Mouse (Mus musculus): ENCODE results near the gene Use1.
"Not testable (repeated sequence)": the region's sequence is repeated elsewhere in the genome, so short reads cannot be mapped to it uniquely, and the experiment has no call there.

Gene Use1

DNA sequence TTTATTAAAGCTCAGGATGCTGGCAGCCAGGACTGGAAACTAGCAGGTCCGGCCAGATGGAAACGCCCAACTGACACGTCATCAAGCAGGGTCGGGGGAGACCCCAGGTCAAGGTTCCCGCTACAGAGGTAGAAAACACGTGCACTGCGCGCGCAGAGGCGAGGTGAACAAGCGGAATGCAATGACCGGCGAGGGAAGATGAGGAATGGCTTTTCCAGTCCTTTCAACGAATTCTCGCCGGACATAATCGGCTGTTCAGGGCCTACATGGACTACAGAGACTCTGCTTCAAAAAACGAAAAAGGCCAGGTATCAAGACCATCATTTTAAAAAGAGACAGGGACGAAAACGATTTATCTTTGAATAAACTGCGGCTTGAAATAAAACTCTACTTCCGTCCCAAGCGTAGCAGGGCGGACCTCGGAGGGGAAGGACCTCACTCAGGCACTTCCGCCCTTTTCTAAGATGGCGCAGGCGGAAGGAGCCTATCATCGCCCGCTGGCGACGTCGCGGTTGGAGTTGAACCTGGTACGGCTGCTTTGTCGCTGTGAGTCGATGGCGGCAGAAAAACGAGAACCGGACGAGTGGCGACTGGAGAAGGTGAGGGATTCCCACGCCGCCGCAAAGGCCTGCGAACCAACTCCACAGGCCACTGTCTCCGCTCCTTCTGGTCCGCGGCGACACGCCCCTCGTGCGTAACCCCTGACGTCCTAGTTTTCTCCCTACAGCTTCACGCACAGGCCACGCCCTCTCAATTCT is at the start of gene Use1:
Use1 (plus strand) TSS at position 78 of the 758 bp plus-strand sequence.
- peak; percentile 97 for DNase-seq (ENCODE audit: low read depth, low spot score)

DNA sequence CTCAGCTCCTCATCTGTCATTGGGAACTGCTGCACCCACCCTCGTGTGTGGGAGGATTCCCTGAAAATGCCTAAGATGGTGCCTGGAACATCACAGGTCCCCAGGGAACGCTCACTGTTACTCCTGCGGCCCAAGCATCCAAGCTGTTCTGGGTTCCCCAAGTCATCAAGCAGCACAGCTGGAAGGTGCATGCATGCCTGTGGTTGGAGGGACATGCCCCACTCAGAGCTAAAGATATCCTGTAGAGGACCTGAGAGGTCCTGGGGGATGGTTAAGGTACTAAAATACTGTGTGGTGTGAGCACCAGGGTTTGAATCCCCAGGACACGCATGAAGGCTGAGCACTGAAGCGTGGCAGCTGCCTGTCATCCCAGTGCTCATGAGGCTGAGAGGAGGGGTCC is 48.0 kb upstream of the Use1 start:
- DNase-seq (ENCODE audit: low read depth, low spot score): not testable (repeated sequence)

DNA sequence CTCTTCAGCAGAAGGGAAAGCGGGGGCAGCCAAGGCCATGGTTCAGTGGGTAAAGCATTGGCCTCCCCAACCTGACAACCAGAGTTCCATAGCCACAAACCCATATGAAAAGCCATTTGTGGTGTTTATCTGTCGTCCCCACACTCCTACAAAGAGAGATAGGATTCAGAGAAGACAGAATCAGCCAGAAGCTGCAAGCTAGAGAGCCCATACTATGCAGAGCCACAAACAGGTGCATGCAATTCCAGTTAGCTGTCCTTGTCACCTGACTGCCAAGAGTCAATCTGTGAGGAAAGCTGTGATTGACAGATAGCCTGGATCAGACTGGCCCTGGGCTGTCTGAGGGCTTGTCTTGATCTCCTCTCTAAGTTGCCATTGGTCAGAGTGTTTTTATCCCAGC is 46.9 kb upstream of the Use1 start:
- not testable (repeated sequence) for DNase-seq (ENCODE audit: low read depth, low spot score)

DNA sequence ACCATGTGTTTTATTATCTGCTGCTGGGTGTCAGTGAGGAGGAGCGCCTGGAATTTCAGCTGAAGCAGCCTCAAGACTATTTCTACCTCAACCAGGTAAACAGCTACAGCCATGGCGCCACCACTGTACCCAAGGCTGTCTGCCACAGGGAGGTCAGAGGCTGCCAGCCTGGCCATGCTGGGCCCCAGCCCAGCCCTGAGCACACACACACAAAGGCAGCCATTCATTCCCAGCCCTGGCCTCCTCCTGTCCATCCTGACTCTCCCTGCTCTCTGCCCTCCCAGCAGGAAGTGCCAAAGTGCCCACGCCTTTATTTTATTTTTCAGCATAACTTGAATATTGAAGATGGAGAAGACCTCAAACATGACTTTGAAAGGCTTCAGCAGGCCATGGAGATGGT is 43.7 kb upstream of the Use1 start:
- no peak for DNase-seq (ENCODE audit: low read depth, low spot score)

DNA sequence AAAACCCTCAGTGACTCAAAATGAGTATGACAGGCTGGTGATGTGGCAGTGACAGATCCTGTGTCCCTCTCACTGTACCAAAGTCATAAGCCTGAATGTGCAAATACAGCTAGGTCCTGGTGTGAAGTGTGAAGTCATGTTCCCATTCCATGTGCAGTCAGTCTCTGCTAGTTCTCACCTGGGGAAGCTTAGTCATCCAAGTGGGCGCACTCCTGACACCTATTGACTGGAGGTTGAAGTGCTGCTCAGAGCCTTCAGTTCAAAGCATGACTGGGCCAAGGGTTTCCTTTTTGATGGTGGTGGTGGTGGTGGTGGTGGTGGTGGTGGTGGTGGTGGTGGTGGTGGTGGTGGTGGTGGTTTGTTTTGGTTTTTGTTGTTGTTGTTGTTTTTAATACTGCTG is 41.8 kb upstream of the Use1 start:
- peak; percentile 33 for DNase-seq (ENCODE audit: low read depth, low spot score)

DNA sequence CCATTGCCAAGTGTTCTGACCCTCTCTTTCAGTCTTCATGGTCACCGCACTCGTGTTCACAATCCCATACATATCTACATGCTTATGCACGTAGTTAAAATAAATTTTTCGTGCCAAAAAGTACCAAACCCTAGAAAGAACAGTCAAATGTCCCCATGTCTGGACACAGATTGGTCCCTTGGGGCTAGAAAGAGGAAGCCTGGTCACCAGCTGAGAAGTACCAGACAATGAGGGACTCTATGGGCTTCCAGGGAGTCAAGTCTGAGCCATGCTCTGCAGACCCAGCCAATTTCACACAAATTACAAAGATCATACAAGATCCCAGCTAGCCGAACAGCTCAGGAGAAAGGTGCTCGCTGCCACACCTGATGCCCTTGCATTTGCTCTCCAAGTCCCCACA is 28.8 kb upstream of the Use1 start:
- not testable (repeated sequence) for DNase-seq (ENCODE audit: low read depth, low spot score)

DNA sequence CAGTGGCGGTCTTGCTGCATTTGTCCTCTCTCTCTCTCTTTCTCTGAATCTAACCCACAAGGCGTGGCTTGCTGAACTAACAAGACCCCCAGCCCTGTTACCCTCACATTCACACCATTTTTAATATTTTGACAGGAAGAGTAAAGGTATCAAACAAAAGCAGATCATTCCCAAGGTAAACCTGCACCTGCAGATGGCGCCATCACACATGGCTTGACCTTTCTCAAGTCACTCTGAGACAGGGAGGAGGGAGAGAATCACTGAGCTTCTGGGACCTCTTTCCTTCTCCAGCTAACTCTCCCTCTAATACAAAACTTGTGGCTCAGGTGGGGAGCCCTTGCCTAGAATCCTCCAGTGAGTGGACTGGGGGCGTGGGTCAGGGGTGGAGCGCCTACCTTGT is 26.0 kb upstream of the Use1 start:
- no peak for DNase-seq (ENCODE audit: low read depth, low spot score)

DNA sequence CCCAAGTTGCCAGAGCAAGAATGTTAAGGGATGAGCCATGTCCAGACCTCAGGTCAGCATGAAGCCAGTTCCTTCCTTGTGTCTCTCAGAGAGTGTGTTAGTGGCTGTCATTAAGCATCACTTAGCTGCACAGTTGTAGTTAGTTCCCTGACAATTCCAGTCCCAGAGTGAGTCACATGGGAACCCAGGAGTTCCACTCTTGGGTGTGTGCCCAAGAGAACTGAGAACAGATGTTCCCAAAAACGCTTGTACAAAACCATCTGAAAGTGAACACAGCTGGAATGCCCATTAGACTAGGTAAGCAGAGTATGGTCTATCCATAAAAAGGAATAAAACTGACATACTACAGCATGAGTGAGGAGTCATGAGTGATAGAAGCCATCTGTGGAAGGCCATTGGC is 20.1 kb upstream of the Use1 start:
- DNase-seq (ENCODE audit: low read depth, low spot score): no peak

DNA sequence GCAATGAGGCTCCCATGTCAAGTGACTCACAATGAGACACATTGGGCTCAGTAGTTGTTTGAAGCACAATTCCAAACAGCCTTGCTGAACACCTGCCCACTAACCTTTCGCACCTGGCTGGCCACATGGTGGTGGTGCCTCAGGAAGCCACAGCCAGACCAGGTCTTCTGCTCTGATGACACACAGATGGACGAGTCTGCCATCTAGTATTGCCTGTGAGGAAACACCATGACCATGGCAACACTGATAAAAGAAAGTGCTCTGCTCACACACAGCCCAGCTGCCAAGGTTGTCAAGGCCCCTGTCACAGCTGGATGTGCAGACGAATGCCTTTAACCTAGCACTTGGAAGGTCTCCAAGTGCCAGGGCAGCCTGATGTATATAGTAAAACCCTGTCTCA is 15.5 kb upstream of the Use1 start:
- no peak for DNase-seq (ENCODE audit: low read depth, low spot score)

DNA sequence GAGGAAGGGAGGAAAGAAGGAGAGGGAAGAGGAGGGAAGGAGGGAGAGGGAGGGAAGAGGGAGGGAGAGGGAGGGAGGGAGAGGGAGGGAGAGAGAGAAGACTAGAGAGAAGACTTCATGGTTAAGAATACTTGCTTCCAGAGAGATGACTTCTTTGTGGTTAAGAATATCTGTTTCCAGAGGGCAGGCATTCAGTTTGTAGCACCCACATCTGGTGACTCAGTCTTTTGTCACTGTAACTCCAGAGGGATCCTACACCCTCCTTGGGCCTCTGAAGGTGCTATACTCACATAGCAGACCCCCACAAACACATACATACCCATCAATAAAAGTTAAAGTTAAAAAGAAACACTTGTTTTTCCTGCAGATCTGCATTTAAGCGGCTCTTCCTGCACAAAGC is 15.1 kb upstream of the Use1 start:
- no peak for DNase-seq (ENCODE audit: low read depth, low spot score)

DNA sequence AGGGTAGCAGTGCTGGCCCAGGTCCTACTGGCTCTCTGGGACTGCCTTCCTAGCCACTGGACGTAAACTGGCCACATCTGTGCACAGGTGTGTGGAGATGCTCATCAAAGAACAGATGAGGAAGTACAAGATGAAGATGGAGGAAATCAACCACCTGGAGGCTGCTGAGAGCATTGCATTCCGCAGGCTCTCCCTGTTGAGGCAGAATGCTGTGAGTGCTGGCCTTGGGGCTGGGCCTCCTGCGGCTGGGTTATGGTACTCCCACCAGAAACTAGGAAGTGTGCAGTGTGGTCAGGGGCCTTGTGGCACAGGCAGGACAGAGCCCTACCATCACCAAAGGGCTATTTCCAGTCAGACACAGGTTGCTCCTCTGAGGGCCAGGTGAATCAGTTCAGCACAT is 8.6 kb upstream of the Use1 start:
- no peak for DNase-seq (ENCODE audit: low read depth, low spot score)

DNA sequence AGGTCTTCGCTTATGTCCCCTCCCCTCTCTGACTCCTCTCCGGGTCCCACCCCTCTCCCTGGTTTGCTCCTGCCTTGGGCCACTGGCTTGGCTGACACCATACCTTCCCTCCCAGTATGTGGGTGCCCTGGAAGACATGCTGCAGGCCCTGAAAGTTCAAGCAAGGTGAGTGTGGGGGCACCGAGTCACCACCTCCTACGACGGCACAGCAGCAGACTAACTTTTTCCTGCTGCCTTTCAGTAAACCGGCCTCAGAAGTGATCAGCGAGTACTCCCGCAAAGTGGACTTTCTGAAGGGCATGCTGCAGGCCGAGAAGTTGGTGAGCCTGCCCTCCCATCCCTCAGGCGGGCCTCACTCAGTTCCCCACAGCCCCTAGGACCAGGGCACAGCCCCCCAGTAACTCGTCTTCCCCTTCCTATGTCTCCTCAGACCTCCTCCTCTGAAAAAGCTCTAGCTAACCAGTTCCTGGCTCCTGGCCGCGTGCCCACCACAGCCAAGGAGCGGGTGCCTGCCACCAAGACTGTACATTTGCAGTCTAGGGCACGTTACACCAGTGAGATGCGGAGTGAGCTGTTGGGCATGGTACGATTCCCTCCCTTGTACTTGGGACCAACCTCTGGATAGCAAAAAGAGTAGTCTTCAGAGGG is 1.0 kb downstream of the Use1 start:
- DNase-seq (ENCODE audit: low read depth, low spot score): no peak

DNA sequence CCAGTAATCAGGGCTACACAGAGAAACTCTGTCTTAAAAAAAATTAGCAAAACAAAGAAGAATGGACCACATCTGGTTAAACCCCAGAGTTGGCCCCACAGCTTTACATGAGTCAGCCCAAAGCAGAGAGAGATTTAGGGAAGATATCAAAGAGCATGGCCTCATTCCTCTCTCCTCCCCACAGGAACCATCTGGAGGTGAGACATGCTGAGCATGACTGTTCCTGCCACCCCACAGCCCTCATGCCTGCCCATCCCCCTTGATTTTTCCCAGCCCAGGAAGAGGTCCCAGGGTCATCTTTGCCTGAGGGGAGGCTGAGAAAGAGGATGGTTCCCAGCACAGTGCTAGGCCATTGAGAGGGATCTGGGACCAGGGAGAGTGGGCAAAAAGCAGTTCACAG is 1.7 kb downstream of the Use1 start:
- no peak for DNase-seq (ENCODE audit: low read depth, low spot score)

DNA sequence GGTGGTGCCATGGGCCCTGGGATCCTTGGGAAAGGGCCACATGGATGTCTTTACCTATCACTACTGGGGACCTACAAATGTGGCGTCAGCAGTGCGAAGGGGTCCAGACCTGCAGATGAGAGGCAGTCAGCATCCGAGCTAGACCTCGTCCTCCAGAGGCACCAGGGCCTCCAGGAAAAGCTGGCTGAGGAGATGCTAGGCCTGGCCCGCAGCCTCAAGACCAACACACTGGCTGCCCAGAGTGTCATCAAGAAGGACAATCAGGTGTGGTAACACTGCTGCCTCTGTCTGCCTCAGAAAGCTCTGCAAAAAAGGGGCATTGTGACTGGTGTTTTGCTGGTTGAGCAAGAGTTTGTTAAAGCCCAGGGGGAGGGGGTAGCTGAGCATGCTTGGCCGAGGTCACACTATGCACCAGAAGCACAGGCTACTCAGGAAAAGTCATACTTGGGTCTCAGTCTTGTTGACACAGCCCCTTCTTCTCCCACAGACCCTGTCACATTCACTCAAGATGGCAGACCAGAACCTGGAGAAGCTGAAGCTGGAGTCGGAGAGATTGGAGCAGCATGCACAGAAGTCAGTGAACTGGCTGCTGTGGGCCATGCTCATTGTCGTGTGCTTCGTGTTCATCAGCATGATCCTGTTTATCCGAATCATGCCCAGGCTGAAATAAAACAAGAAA is 2.5 kb downstream of the Use1 start:
- no peak for DNase-seq (ENCODE audit: low read depth, low spot score)

DNA sequence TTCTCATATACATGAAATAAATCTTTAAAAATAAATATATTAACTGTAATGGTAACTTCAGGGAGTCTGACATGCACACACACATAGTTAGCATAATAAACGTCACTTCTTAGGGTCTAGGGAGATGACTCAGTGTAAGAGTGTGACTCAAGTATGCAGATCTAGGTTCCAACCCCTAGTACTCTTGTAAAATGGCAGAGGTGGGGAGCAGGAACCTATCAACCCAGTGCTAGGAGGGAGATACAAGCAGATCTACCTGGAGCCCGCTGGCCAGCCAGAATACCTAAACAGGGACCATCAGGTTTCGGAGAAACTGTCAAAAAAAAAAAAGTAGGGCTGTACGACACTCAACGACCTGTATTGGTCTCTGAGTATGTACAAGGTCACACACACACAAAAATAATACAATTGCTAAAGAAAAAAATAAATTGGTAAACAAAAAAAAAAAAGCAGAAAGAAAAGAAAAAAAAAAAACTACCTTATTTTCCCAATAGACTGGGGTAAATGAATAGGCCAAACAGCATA is 4.1 kb downstream of the Use1 start:
- no peak for DNase-seq (ENCODE audit: low read depth, low spot score)

DNA sequence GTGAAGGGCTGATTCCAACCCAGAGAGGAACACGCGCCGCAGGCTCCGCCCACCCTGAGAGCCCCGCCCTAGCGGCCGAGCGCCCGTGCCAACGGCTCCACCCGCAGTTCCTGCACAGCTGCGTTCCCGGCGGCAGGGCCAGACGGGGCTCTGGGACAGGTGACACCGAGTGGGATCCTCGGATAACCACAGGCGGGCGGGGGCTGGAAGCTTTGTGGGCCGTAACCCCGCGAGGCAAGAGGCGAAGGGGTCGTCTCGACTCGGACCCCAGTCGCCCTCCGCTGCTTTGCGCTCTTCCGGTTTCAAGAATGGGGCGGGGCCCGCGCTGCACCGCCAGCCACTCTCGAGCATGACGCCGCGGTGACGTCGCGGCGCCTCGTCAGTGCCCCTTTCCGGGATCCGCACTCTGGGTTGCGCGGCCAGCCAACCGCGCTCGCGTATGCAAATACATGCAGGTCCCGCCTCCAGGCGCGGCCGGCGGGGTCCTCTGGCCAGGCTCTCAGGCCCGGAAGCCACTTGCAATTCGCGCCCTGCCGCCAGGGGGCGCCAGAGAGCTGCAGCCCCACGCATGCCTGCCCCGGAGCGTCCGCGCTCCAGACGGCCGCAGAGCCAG is 4.7 kb downstream of the Use1 start, which contains the start of gene Ocel1:
Ocel1 (plus strand) TSS at position 63 of the 613 bp plus-strand sequence.
- peak; percentile 100 for DNase-seq (ENCODE audit: low read depth, low spot score)

DNA sequence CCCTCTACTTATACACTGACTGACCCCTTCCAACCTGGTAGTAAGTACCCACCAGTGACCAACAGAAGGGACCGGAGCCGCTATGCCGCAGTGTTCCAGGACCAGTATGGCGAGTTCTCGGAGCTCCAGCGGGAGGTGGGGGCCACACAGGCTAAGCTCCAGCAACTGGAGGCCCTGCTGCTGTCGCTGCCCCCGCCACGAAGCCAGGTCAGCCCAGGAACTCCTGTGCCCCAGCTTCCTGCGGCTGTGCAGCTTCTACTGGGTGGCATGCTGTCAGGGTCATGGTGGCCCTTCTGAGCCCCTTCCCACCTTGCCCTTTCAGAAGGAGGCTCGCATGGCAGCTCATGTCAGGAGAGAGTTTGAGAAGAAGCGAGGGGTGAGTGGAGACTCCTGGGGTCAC is 5.8 kb downstream of the Use1 start:
- DNase-seq (ENCODE audit: low read depth, low spot score): no peak

DNA sequence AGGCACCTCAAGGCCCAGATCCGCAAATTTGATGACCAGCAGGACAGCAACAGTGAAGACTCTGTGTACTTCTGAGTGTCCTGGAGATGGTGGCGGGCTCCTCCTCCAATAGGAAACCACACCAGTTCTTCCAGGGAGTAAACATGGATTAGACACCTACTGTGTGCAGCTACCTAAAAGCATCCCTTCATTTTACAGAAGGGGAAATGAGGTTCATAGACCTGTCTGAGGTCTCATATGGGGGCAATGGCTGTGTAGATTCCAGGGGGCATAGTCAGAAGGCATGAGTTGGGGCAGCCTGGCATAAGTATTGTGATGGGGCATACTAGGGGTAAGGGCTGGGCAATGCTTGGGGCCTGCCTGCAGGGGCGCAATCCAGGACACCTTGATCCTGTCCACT is 6.4 kb downstream of the Use1 start:
- no peak for DNase-seq (ENCODE audit: low read depth, low spot score)

DNA sequence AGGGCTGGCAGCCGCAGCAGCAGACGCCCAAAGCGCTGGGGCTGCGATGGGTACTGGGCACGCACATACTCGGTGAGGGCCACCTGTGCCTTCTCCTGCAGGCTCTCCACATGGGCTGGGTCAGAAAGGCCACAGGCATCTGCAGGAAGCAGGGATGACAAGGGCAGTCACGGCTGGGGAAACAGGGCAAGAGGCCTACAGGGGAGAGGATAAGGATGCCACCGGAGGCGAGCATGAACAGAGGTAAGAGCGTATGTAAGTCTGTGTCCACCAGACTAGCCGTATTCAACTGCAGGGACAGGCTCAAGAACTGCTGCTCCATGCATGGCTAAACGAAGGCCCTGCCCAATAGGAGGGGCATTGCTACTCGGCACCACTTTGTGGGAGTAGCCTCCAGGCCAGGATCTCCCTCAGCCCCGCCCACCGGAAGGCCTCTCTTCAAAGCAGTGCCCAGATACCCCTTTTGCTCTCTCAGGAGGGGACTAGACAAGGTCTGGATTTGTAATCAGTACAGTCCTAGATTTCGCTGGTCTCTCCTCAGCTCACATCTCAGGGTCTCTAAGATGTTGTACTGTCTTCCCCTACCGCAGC is 8.1 kb downstream of the Use1 start:
- DNase-seq (ENCODE audit: low read depth, low spot score): no peak

DNA sequence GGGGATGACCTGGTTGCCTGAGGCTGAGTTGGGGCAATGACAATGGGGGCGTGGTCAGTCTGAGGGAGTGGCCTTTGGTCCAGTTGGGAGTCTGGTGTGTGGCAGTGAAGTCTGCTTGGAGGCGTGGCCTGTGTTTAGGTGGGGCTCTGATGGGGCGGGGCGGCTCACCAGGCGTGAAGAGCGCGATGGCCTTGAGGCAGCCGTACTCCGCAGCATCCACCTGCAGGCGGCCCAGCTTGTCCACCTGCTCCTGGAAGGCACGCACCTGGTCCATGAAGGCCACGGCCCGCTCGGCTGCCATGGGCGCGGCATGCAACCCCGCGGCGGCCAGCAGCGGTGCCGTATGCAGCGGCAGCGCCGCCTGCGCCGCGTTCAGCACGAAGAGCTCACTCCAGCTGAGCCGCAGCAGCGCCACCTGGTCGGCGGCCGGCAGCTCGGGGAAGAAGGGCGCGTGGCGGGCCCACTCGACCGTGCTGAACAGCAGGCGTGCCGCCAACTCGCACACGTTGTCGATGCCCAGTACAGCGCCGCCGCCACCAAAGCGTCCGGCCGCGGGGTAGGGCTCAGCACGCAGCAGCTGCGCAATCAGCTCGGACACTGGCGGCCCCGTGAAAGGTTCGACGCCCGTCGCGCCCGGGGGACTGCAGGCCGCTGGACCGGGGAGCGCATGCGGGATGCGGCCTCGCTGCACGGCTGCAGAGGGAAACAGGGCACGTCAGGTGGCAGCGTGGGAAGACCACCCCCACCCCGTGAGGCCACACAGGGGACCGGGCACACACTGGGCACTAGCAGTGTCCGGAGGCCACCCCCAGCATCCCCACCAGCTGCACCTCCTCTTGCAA is 9.2 kb downstream of the Use1 start:
- no peak for DNase-seq (ENCODE audit: low read depth, low spot score)
